Mouse (Mus musculus) kidney, embryonic 14.5 days (tissue): ENCODE measurements around the gene Hmgn3. TPM values are rescaled to one million over a fixed set of nuclear protein-coding genes. Genes with fewer than 3 reads are reported as not detected.

Source experiments
- ATAC-seq: fragments of 200-750 bp; cut with Nextera tagmentation; 2 replicates; pipeline ENCODE4 v1.8.0; 2017; ENCODE audit warnings: moderate number of reproducible peaks, mild to moderate bottlenecking, moderate TSS enrichment, moderate library complexity; ENCODE audit not compliant: low FRiP score, low TSS enrichment
- H3K27ac ChIP-seq: fragments of 300-500 bp; sonication (generic); 2 replicates; pipeline ENCODE4 v1.5.1; 2014; ENCODE audit warnings: low read depth, mild to moderate bottlenecking, low read length, moderate library complexity, mixed read lengths
- H3K27me3 ChIP-seq: fragments of 300-500 bp; sonication (generic); 2 replicates; pipeline ENCODE4 v1.6.1; 2014; ENCODE audit warnings: mild to moderate bottlenecking, low read length; ENCODE audit not compliant: control insufficient read depth, insufficient read depth
- H3K36me3 ChIP-seq: fragments of 300-500 bp; sonication (generic); 2 replicates; pipeline ENCODE4 v1.6.1; 2014; ENCODE audit warnings: low read length, mixed read lengths; ENCODE audit not compliant: control insufficient read depth, insufficient read depth
- H3K4me1 ChIP-seq: fragments of 300-500 bp; sonication (generic); 2 replicates; pipeline ENCODE4 v1.6.1; 2014; ENCODE audit warnings: low read length, mixed read lengths; ENCODE audit not compliant: control insufficient read depth, insufficient read depth
- H3K4me2 ChIP-seq: fragments of 300-500 bp; sonication (generic); replicated peaks from 2 replicates; pipeline ENCODE4 v1.6.1; 2014; ENCODE audit warnings: low read depth, mild to moderate bottlenecking, low read length
- H3K4me3 ChIP-seq: fragments of 300-500 bp; sonication (generic); 2 replicates; pipeline ENCODE4 v1.5.1; 2014; ENCODE audit warnings: mild to moderate bottlenecking, low read length
- H3K9ac ChIP-seq: fragments of 300-500 bp; sonication (generic); 2 replicates; pipeline ENCODE4 v1.6.1; 2014; ENCODE audit warnings: low read depth, mild to moderate bottlenecking, low read length, moderate library complexity
- H3K9me3 ChIP-seq: fragments of 300-500 bp; sonication (generic); 2 replicates; pipeline ENCODE4 v1.6.1; 2016; ENCODE audit warnings: low read length; ENCODE audit not compliant: control insufficient read depth
- WGBS: fragments of 180-500 bp; shearing (Covaris S2); extraction: QIAGEN DNeasy Blood & Tissue Kit; methylation state at CpG from one replicate; pipeline ENCODE4 v1.1.7; 2014; 5-methylcytosine and 5-hydroxymethylcytosine counted together
- polyA plus RNA-seq: library from polyadenylated mRNA; unstranded; fragments of >200 nt; fragmentation: Nextera tagmentation; extraction: Ambion mirVana; gene quantifications from 2 replicates; pipeline ENCODE4 v1.2.1, GENCODE M21; 2014

Hmgn3 gene
- polyA plus RNA-seq, 1 experiment from 2014 or later = 111 TPM

- H3K27me3 ChIP-seq = no peaks in the 10 kb centered on the region
- no peak overlapping the region for H3K27ac ChIP-seq
- no peak overlapping the region for H3K4me3 ChIP-seq
- no peak overlapping the region for H3K4me2 ChIP-seq
- no peaks in the 10 kb centered on the region for H3K4me1 ChIP-seq
- no peaks in the 10 kb centered on the region for H3K36me3 ChIP-seq
- H3K9me3 ChIP-seq = no peaks in the 10 kb centered on the region
- no peak for ATAC-seq
- no peak overlapping the region for H3K9ac ChIP-seq
- 74% methylated on average over 3 of the region's 3 CpGs for WGBS
Observed at GRCm38 (mm10) chr9:83108821-83109220, 37.7 kb downstream of the Hmgn3 start.

DNA sequence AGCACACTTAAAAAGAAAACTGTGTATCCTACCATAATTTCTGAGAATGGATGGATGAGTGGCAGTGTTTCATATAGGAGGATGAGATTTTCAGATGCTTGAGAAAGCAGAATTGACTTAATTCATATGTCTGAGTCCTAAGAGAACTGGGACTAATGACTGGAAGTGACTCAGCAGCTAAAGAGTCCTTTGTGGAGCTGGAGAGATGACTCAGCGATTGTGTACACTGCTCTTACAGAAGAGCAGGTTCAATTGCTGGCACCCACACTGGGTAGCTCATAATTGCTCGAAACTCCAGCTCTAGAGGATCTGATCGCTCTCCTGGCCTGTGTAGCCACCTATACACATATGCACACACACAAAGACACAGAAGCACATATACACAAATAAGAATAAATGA is 42.7 kb downstream of the Hmgn3 start:
- H3K9me3 ChIP-seq = no peaks in the 10 kb centered on the region
- H3K4me2 ChIP-seq = no peak overlapping the region
- no peak overlapping the region for H3K27ac ChIP-seq
- H3K9ac ChIP-seq = no peak overlapping the region
- no peaks in the 10 kb centered on the region for H3K4me1 ChIP-seq
- no peak overlapping the region for H3K4me3 ChIP-seq
- H3K36me3 ChIP-seq = no peaks in the 10 kb centered on the region
- 91% methylated on average over 3 of the region's 3 CpGs for WGBS
- no peak for ATAC-seq
- H3K27me3 ChIP-seq = no peaks in the 10 kb centered on the region

DNA sequence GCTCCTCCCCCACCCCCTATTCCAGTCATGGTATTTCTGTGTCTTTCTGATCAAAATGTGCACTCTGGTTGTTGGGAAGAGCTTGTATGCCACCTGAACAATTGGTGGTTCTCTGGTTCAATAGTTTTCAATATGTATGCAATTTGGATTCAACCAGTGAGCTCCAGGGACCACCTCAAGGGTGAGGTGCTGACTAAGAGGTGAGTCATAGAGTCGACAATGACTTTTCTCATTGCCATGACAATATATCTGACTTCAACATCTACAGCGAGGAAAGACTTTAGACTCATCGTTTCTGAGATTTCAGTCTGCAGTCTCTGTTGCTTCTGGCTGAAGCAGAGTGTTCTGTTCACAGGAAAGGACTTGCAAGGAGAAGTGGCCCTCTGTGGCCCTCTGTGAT is 44.8 kb downstream of the Hmgn3 start:
- whole genome bisulfite sequencing = 83% methylated on average over 3 of the region's 3 CpGs
- Histone ChIP-seq H3K36me3 (no peaks in the 10 kb centered on the region), H3K4me1 (no peaks in the 10 kb centered on the region), H3K9me3 (no peaks in the 10 kb centered on the region), H3K4me2 (no peak overlapping the region), H3K27ac (no peak overlapping the region), H3K9ac (no peak overlapping the region), H3K27me3 (no peaks in the 10 kb centered on the region), H3K4me3 (no peak overlapping the region)
- ATAC-seq = no peak

DNA sequence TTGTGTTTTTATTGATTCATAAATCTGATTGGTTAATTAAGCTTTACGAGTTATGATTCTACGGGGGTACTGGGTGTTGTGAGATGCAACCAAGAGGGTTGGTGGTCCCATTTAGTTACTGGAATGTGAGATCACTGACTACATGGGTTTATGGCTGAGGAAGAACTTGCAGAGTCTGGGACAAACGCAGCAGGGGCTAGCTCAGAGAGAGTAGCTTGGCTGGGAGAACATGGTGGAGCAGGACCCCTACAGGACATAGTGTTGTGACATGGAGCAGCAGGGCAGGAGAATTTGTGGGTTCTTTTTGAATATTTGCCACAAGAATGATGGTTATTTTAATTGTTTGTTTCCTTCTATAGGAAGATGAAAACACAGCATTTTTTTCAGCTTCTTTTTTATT is 45.7 kb downstream of the Hmgn3 start:
- 83% methylated on average over 3 of the region's 3 CpGs for WGBS
- ATAC-seq = no peak
- no peaks in the 10 kb centered on the region for H3K36me3 ChIP-seq
- H3K27ac ChIP-seq = no peak overlapping the region
- H3K9me3 ChIP-seq = no peaks in the 10 kb centered on the region
- no peaks in the 10 kb centered on the region for H3K4me1 ChIP-seq
- H3K9ac ChIP-seq = no peak overlapping the region
- H3K27me3 ChIP-seq = no peaks in the 10 kb centered on the region
- H3K4me3 ChIP-seq = no peak overlapping the region
- H3K4me2 ChIP-seq = no peak overlapping the region

- Histone ChIP-seq H3K27ac (no peak overlapping the region), H3K4me2 (no peak overlapping the region), H3K4me1 (no peaks in the 10 kb centered on the region), H3K27me3 (no peaks in the 10 kb centered on the region), H3K36me3 (no peaks in the 10 kb centered on the region), H3K4me3 (no peak overlapping the region), H3K9ac (no peak overlapping the region), H3K9me3 (no peaks in the 10 kb centered on the region)
- 89% methylated on average over 12 of the region's 12 CpGs for WGBS
- no peak for ATAC-seq
Observed at GRCm38 (mm10) chr9:83098652-83099307, 47.7 kb downstream of the Hmgn3 start.

DNA sequence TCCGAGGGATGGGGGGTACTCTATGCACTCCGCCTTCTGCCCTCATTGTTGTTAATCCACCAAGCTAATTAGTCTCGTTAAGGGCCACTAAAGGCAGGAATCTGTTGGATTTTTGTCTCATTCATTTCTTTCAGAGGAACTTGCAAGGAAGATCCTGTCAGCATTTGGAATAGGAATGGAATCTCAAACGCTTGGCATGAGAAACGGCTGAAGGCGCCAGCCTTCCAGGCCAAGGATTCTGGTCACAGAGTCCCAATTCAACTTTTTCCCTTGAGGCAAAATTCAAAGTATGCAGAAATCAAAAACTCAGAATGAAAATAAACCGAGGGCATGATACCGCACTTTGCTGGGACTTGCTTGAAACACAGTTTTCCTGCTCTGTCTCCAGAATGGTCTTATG is 48.7 kb downstream of the Hmgn3 start:
- no peak overlapping the region for H3K27ac ChIP-seq
- H3K4me2 ChIP-seq = no peak overlapping the region
- H3K36me3 ChIP-seq = no peaks in the 10 kb centered on the region
- no peak overlapping the region for H3K4me3 ChIP-seq
- H3K27me3 ChIP-seq = no peaks in the 10 kb centered on the region
- H3K9ac ChIP-seq = no peak overlapping the region
- no peak for ATAC-seq
- H3K9me3 ChIP-seq = no peaks in the 10 kb centered on the region
- no peaks in the 10 kb centered on the region for H3K4me1 ChIP-seq
- WGBS = 76% methylated on average over 8 of the region's 8 CpGs

DNA sequence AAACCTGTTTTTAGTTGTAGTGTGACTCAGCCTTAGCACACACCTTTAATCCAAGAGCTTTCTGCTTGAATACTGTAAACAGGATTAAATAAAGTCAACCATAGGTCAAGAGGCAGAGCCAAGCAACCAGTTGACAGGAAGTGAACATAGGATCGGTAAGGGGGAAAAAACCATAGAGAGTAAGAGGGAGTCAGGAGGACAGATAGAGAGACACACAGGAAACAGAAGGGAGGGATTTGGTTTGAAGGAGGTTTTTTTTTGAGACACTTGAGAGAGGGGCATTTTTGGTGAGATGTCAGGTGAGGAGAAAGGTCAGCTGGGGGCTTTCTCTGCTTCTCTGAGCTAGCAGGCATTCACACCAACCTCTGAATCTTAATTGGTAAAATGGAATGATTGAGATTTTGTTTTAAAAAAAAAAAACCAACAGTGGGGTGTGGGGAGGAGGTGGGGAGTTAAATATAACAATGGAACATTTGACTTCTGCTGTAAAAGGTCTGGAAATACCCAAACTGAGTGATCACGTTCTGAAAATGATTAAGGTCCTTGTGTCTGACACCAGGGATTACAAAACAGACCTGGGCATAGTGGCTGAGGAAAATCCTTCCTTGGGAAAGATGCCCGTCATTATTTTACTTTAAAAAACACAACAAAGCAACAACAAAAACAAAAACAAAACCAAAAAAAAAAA is 51.7 kb downstream of the Hmgn3 start:
- no peak overlapping the region for H3K27ac ChIP-seq
- H3K4me2 ChIP-seq = no peak overlapping the region
- no peaks in the 10 kb centered on the region for H3K36me3 ChIP-seq
- WGBS = 75% methylated on average over 3 of the region's 3 CpGs
- H3K4me3 ChIP-seq = no peak overlapping the region
- H3K9me3 ChIP-seq = no peaks in the 10 kb centered on the region; the same call in 1 of the 2 replicates
- no peaks in the 10 kb centered on the region for H3K27me3 ChIP-seq
- no peaks in the 10 kb centered on the region for H3K4me1 ChIP-seq
- H3K9ac ChIP-seq = no peak overlapping the region
- ATAC-seq = no peak

DNA sequence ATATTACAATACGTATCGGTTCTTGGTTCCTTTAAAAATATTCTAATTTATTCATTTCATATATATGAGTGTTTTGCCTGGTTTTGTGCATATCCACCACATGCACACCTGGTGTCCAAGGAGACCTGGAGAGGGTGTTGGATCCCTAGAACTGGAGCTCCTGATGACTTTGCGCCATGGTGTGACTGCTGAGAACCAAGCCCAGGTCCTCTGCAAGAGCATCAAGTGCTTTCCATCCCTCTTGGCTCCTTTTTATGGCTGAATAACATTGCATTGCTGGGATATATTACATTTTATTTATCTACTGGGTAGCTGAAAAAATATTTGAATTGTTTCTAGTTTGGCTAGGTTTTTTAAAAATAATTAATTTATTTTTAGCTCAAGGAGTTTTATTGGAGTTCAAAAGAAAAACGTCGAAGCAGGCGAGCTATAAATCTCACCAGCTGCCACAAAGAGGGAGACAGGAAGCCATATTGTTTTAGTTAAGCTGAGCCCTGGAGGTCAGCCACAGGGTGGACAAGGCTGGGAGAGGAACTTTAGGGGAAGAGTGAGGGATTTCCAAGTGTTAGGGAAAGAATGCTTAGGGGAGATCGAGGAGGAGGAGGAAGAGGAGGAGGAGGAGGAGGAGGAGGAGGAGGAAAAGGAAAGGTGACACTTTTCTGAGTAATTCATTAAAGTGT is 62.6 kb downstream of the Hmgn3 start:
- Histone ChIP-seq H3K4me2 (no peak overlapping the region), H3K4me1 (peaks cover 4% of the 10 kb centered on the region), H3K9me3 (no peaks in the 10 kb centered on the region), H3K36me3 (no peaks in the 10 kb centered on the region), H3K4me3 (no peak overlapping the region), H3K9ac (no peak overlapping the region), H3K27ac (no peak overlapping the region), H3K27me3 (no peaks in the 10 kb centered on the region)
- peak; percentile 87 for ATAC-seq
- 41% methylated on average over 7 of the region's 7 CpGs for WGBS

DNA sequence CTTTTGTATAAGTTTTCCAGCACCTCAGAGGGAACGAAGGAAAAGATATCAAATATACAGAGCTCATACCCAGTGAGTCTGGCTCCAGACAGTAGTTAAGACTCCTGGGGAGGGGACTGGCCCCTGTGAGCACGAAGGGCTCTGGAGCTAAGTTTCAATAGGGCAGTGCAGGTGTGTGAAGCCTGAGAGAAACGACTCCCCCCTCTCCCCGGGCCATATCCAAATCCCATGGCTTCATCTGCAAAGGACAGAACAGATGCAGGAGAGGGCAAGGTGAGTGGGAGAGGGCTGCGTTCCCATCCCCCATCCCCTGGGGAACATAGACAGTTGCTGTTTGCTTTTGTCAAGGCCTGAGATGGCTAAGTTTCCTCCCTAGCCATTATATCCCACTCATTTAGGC is 63.4 kb downstream of the Hmgn3 start:
- WGBS = 36% methylated on average over 5 of the region's 5 CpGs
- Histone ChIP-seq H3K9me3 (no peaks in the 10 kb centered on the region), H3K4me1 (peaks cover 4% of the 10 kb centered on the region), H3K27me3 (no peaks in the 10 kb centered on the region), H3K9ac (no peak overlapping the region), H3K4me3 (no peak overlapping the region), H3K27ac (no peak overlapping the region), H3K4me2 (no peak overlapping the region), H3K36me3 (no peaks in the 10 kb centered on the region)
- no peak for ATAC-seq
